Comparison of ENCODE assay signal across 8 mouse cellular contexts in genomic region chr11:94630199-94631011, GRCm38 (mm10). TPM values are rescaled to one million over a fixed set of nuclear protein-coding genes. Genes with fewer than 3 reads are reported as not detected.
DNase-seq lines count a peak whose midpoint lies in the region; ATAC-seq lines count a peak whose summit lies in the region.

No protein-coding gene starts in this region.

- peaks cover 36% of the 10 kb centered on the region for H3K36me3 ChIP-seq in forebrain, embryonic 14.5 days (ENCODE audit: control insufficient read depth, insufficient read depth, low read length)
- peaks cover 43% of the 10 kb centered on the region for H3K36me3 ChIP-seq in limb, embryonic 13.5 days
- H3K36me3 ChIP-seq in midbrain, embryonic 12.5 days, result peaks cover 35% of the 10 kb centered on the region
- peaks cover 17% of the 10 kb centered on the region for H3K36me3 ChIP-seq in stomach, embryonic 16.5 days (ENCODE audit: control insufficient read depth, insufficient read depth, low read length)

- WGBS in forebrain, embryonic 14.5 days, result 10% methylated on average over 26 of the region's 26 CpGs
- 12% methylated on average over 26 of the region's 26 CpGs for WGBS in limb, embryonic 13.5 days
- WGBS in midbrain, embryonic 12.5 days, result 15% methylated on average over 26 of the region's 26 CpGs
- 10% methylated on average over 26 of the region's 26 CpGs for WGBS in stomach, embryonic 16.5 days

- peak; percentile 22 for ATAC-seq in forebrain, embryonic 14.5 days
- ATAC-seq in limb, embryonic 13.5 days (ENCODE audit: low FRiP score, low read depth), result peak; percentile 21; the same call in 1 of the 2 replicates
- ATAC-seq in midbrain, embryonic 12.5 days (ENCODE audit: low FRiP score, low read depth), result no peak
- ATAC-seq in stomach, embryonic 16.5 days (ENCODE audit: insufficient read depth, low FRiP score), result peak; percentile 42

- H3K9ac ChIP-seq in forebrain, embryonic 14.5 days (ENCODE audit: low read length), result peak overlapping the region; percentile 88
- peak overlapping the region; percentile 90 for H3K9ac ChIP-seq in limb, embryonic 13.5 days
- peak overlapping the region; percentile 91 for H3K9ac ChIP-seq in midbrain, embryonic 12.5 days (replicated peaks)
- peak overlapping the region; percentile 96 for H3K9ac ChIP-seq in stomach, embryonic 16.5 days (ENCODE audit: low read length)

- H3K27me3 ChIP-seq in forebrain, embryonic 14.5 days (replicated peaks; ENCODE audit: control insufficient read depth, insufficient read depth, low read length), result no peaks in the 10 kb centered on the region
- H3K27me3 ChIP-seq in limb, embryonic 13.5 days, result no peaks in the 10 kb centered on the region
- H3K27me3 ChIP-seq in midbrain, embryonic 12.5 days, result no peaks in the 10 kb centered on the region
- no peaks in the 10 kb centered on the region for H3K27me3 ChIP-seq in stomach, embryonic 16.5 days (ENCODE audit: control insufficient read depth, insufficient read depth, low read length)

- peaks cover 4% of the 10 kb centered on the region; the same call in 1 of the 2 replicates for H3K4me1 ChIP-seq in brown adipose tissue, adult 24 weeks (ENCODE audit: control insufficient read depth, insufficient read depth, insufficient read length, low read length)
- peaks cover 5% of the 10 kb centered on the region for H3K4me1 ChIP-seq in forebrain, embryonic 14.5 days (ENCODE audit: control insufficient read depth, insufficient read depth, low read length)
- peaks cover 13% of the 10 kb centered on the region for H3K4me1 ChIP-seq in limb, embryonic 13.5 days
- H3K4me1 ChIP-seq in midbrain, embryonic 12.5 days, result peaks cover 8% of the 10 kb centered on the region
- peaks cover 5% of the 10 kb centered on the region for H3K4me1 ChIP-seq in stomach, embryonic 16.5 days (ENCODE audit: control insufficient read depth, insufficient read depth, low read length)

- peak; percentile 25 for DNase-seq in embryo, embryonic 10.5 days (ENCODE audit: low spot score)
- DNase-seq in embryo, embryonic 10 days (ENCODE audit: low spot score), result no peak
- peak; percentile 60 for DNase-seq in forebrain, embryonic 14.5 days (ENCODE audit: low spot score)
- DNase-seq in heart, postnatal 4 days, result peak; percentile 58

- H3K9me3 ChIP-seq in forebrain, embryonic 14.5 days (replicated peaks; ENCODE audit: control insufficient read depth, low read length), result no peaks in the 10 kb centered on the region
- H3K9me3 ChIP-seq in limb, embryonic 13.5 days, result no peaks in the 10 kb centered on the region
- H3K9me3 ChIP-seq in midbrain, embryonic 12.5 days, result no peaks in the 10 kb centered on the region
- no peaks in the 10 kb centered on the region for H3K9me3 ChIP-seq in stomach, embryonic 16.5 days (replicated peaks; ENCODE audit: control insufficient read depth, low read length)

- H3K27ac ChIP-seq in brown adipose tissue, adult 24 weeks (replicated peaks; ENCODE audit: low read depth, low read length), result peak overlapping the region; percentile 82
- peak overlapping the region; percentile 55; the same call in 1 of the 2 replicates for H3K27ac ChIP-seq in forebrain, embryonic 14.5 days (ENCODE audit: low read depth, low read length)
- peak overlapping the region; percentile 72 for H3K27ac ChIP-seq in limb, embryonic 13.5 days
- peak overlapping the region; percentile 25; the same call in 1 of the 2 replicates for H3K27ac ChIP-seq in midbrain, embryonic 12.5 days (replicated peaks)
- peak overlapping the region; percentile 84 for H3K27ac ChIP-seq in stomach, embryonic 16.5 days (ENCODE audit: low read length)

- H3K4me3 ChIP-seq in brown adipose tissue, adult 24 weeks (ENCODE audit: insufficient read depth, low read depth, low read length), result peak overlapping the region; percentile 85
- peak overlapping the region; percentile 98 for H3K4me3 ChIP-seq in forebrain, embryonic 14.5 days (ENCODE audit: low read depth, low read length)
- H3K4me3 ChIP-seq in limb, embryonic 13.5 days, result peak overlapping the region; percentile 99
- peak overlapping the region; percentile 79 for H3K4me3 ChIP-seq in midbrain, embryonic 12.5 days
- H3K4me3 ChIP-seq in stomach, embryonic 16.5 days (replicated peaks; ENCODE audit: low read length), result peak overlapping the region; percentile 100

- peak overlapping the region; percentile 86 for H3K4me2 ChIP-seq in forebrain, embryonic 14.5 days (ENCODE audit: low read length)
- H3K4me2 ChIP-seq in limb, embryonic 13.5 days (replicated peaks), result peak overlapping the region; percentile 92
- peak overlapping the region; percentile 87 for H3K4me2 ChIP-seq in midbrain, embryonic 12.5 days (replicated peaks)
- H3K4me2 ChIP-seq in stomach, embryonic 16.5 days (ENCODE audit: low read depth, low read length), result peak overlapping the region; percentile 71

RNA-seq across cellular contexts. Expression of gene Lrrc59, which starts 0.8 kb away (rescaled TPM):
- 60.1 and 63.6 TPM in 2 replicates for polyA plus RNA-seq in brown adipose tissue, adult 24 weeks (2012; ENCODE audit: insufficient read depth, insufficient read length, missing spikeins)
- polyA plus RNA-seq in forebrain, embryonic 14.5 days (2014; fragmentation: Nextera tagmentation; extraction: Ambion mirVana), result 120 and 137 TPM in 2 replicates
- 10 to 100 TPM; 85.0 to 91.8 TPM for total RNA-seq in heart, postnatal 4 days (2021)
- 225 and 240 TPM in 2 replicates for polyA plus RNA-seq in limb, embryonic 13.5 days (2015; fragmentation: Nextera tagmentation; extraction: Ambion mirVana)
- 215 and 222 TPM in 2 replicates for polyA plus RNA-seq in midbrain, embryonic 12.5 days (2016; fragmentation: Nextera tagmentation; extraction: Ambion mirVana)
- polyA plus RNA-seq in stomach, embryonic 16.5 days (2015; fragmentation: Nextera tagmentation; extraction: Ambion mirVana), result 218 and 219 TPM in 2 replicates

RNA-seq across cellular contexts. Expression of gene Mrpl27, which starts 23.2 kb away (rescaled TPM):
- polyA plus RNA-seq in brown adipose tissue, adult 24 weeks (2012; ENCODE audit: insufficient read depth, insufficient read length, missing spikeins), result 138 and 145 TPM in 2 replicates
- 100 and 111 TPM in 2 replicates for polyA plus RNA-seq in forebrain, embryonic 14.5 days (2014; fragmentation: Nextera tagmentation; extraction: Ambion mirVana)
- total RNA-seq in heart, postnatal 4 days (2021), result 10 to 100 TPM; 72.9 to 78.9 TPM
- polyA plus RNA-seq in limb, embryonic 13.5 days (2015; fragmentation: Nextera tagmentation; extraction: Ambion mirVana), result 153 and 159 TPM in 2 replicates
- 130 and 131 TPM in 2 replicates for polyA plus RNA-seq in midbrain, embryonic 12.5 days (2016; fragmentation: Nextera tagmentation; extraction: Ambion mirVana)
- 122 and 126 TPM in 2 replicates for polyA plus RNA-seq in stomach, embryonic 16.5 days (2015; fragmentation: Nextera tagmentation; extraction: Ambion mirVana)

RNA-seq across cellular contexts. Expression of gene Eme1, which starts 23.4 kb away (rescaled TPM):
- not detected in 2 replicates for polyA plus RNA-seq in brown adipose tissue, adult 24 weeks (2012; ENCODE audit: insufficient read depth, insufficient read length, missing spikeins)
- polyA plus RNA-seq in forebrain, embryonic 14.5 days (2014; fragmentation: Nextera tagmentation; extraction: Ambion mirVana), result 11.3 and 13.6 TPM in 2 replicates
- total RNA-seq in heart, postnatal 4 days (2021), result 1 to 10 TPM; 4.2 to 5.1 TPM
- polyA plus RNA-seq in limb, embryonic 13.5 days (2015; fragmentation: Nextera tagmentation; extraction: Ambion mirVana), result 24.9 and 26.9 TPM in 2 replicates
- polyA plus RNA-seq in midbrain, embryonic 12.5 days (2016; fragmentation: Nextera tagmentation; extraction: Ambion mirVana), result 32.9 and 33.5 TPM in 2 replicates
- 12.7 and 13.2 TPM in 2 replicates for polyA plus RNA-seq in stomach, embryonic 16.5 days (2015; fragmentation: Nextera tagmentation; extraction: Ambion mirVana)

RNA-seq across cellular contexts. Expression of gene Acsf2, which starts 28.7 kb away (rescaled TPM):
- 70.3 and 94.2 TPM in 2 replicates for polyA plus RNA-seq in brown adipose tissue, adult 24 weeks (2012; ENCODE audit: insufficient read depth, insufficient read length, missing spikeins)
- polyA plus RNA-seq in forebrain, embryonic 14.5 days (2014; fragmentation: Nextera tagmentation; extraction: Ambion mirVana), result 2.1 and 2.3 TPM in 2 replicates
- total RNA-seq in heart, postnatal 4 days (2021), result 10 to 100 TPM; 29.8 to 30.4 TPM
- polyA plus RNA-seq in limb, embryonic 13.5 days (2015; fragmentation: Nextera tagmentation; extraction: Ambion mirVana), result 7.0 and 7.5 TPM in 2 replicates
- polyA plus RNA-seq in midbrain, embryonic 12.5 days (2016; fragmentation: Nextera tagmentation; extraction: Ambion mirVana), result 3.1 and 3.7 TPM in 2 replicates
- polyA plus RNA-seq in stomach, embryonic 16.5 days (2015; fragmentation: Nextera tagmentation; extraction: Ambion mirVana), result 4.3 and 5.7 TPM in 2 replicates

RNA-seq across cellular contexts. Expression of gene Xylt2, which starts 46.9 kb away (rescaled TPM):
- 5.6 and 8.2 TPM in 2 replicates for polyA plus RNA-seq in brown adipose tissue, adult 24 weeks (2012; ENCODE audit: insufficient read depth, insufficient read length, missing spikeins)
- polyA plus RNA-seq in forebrain, embryonic 14.5 days (2014; fragmentation: Nextera tagmentation; extraction: Ambion mirVana), result 6.9 and 8.2 TPM in 2 replicates
- total RNA-seq in heart, postnatal 4 days (2021), result 10 to 100 TPM; 17.9 to 20.4 TPM
- 21.8 and 23.5 TPM in 2 replicates for polyA plus RNA-seq in limb, embryonic 13.5 days (2015; fragmentation: Nextera tagmentation; extraction: Ambion mirVana)
- 17.2 and 18.8 TPM in 2 replicates for polyA plus RNA-seq in midbrain, embryonic 12.5 days (2016; fragmentation: Nextera tagmentation; extraction: Ambion mirVana)
- polyA plus RNA-seq in stomach, embryonic 16.5 days (2015; fragmentation: Nextera tagmentation; extraction: Ambion mirVana), result 9.4 and 13.6 TPM in 2 replicates

Comparison
In these comparisons a context has a peak if more than half of its experiments do, and no peak if none do; other contexts are left out.
1. H3K27ac ChIP-seq: peak in every context shown above with its lines; median percentile 84 in stomach, embryonic 16.5 days; 82 in brown adipose tissue, adult 24 weeks; 72 in limb, embryonic 13.5 days; 55 in forebrain, embryonic 14.5 days; 25 in midbrain, embryonic 12.5 days.